Mouse (Mus musculus): Measurements from ENCODE around the gene Fuom. TPM values are rescaled to one million over a fixed set of nuclear protein-coding genes. Genes with fewer than 3 reads are reported as not detected.

Fuom gene
- polyA plus RNA-seq, 1 experiment from 2014 or later = 33.0 TPM

DNA sequence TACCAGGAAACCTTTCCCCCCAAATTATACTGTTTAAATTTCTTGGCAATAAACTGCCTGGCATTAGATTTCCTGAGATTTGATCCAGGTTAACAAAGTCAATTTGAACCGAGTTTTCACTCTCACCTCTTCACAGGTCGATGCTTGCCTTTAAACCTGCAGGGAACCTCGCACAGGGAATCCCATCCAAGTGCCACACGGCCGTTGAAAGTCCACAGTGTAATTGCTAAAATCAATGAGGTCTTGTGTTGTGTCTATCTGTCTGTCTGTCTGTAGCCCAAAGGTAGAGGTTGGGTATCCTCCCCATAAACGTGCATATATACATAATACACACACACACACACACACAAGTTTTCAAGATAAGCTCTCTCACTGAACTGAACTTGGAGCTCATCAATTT lies 34.8 kb downstream of the Fuom start:
- H3K9me3 ChIP-seq = no peaks in the 10 kb centered on the region
- H3K9ac ChIP-seq = no peak overlapping the region
- H3K4me3 ChIP-seq = no peak overlapping the region
- peaks cover 16% of the 10 kb centered on the region; the same call in 1 of the 2 replicates for H3K36me3 ChIP-seq
- WGBS = 70% methylated on average over 6 of the region's 6 CpGs
- H3K4me2 ChIP-seq = no peak overlapping the region
- peaks cover 11% of the 10 kb centered on the region; the same call in 1 of the 2 replicates for H3K27me3 ChIP-seq
- ATAC-seq (ENCODE audit: low read depth) = no peak
- H3K4me1 ChIP-seq (replicated peaks) = peaks cover 10% of the 10 kb centered on the region
- no peak overlapping the region for H3K27ac ChIP-seq (replicated peaks)

DNA sequence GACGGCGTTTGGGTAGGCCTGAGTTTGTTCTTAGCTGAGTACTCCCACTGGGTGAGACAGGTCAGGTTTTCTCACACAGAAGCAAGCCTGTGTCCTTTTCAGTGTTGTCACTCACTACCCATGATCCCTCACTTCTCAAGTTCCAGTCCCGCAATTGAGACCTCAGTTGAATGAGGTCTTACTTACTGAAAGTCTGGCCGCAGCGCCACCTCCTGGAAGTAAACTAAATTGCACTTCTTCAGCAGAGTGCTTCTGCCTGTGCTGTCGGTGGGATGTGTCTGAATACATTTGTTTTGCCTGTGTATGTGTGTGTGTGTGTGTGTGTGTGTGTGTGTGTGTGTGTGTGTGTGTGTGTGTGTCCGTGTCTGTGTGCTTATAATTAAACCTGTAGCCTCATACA lies 39.1 kb downstream of the Fuom start:
- Histone ChIP-seq H3K27ac (replicated peaks) (no peak overlapping the region; the same call in 1 of the 2 replicates), H3K36me3 (no peaks in the 10 kb centered on the region), H3K4me2 (no peak overlapping the region), H3K4me1 (replicated peaks) (peaks cover 49% of the 10 kb centered on the region), H3K4me3 (no peak overlapping the region), H3K9ac (no peak overlapping the region), H3K9me3 (no peaks in the 10 kb centered on the region), H3K27me3 (peaks cover 24% of the 10 kb centered on the region)
- whole genome bisulfite sequencing = 16% methylated on average over 7 of the region's 7 CpGs
- ATAC-seq (ENCODE audit: low read depth) = no peak

DNA sequence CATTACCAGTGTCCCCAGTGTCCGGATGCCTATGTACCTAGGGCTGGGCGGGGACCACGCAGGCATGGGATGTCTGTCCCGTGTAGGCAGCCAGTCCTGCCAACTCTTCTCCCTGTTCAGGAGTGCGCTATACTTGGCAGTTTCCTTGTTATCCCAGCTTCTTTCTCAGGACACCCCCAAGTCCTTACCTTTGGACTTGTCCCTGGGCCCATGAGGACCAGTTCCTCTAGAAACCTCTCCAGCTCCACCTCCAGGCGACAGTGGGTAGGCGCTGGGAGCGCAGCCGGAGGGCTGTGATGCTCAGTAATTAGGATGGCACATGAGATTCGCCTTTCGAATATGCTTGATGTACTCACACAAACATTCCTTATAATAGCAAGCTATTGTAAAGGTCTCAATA lies 39.9 kb downstream of the Fuom start:
- ATAC-seq (ENCODE audit: low read depth) = 0 out of 2 replicates have a peak, but pooled peaks have one; percentile 9
- Histone ChIP-seq H3K4me1 (replicated peaks) (peaks cover 55% of the 10 kb centered on the region), H3K36me3 (no peaks in the 10 kb centered on the region), H3K9ac (no peak overlapping the region), H3K27ac (replicated peaks) (peak overlapping the region; percentile 75), H3K4me3 (no peak overlapping the region), H3K9me3 (no peaks in the 10 kb centered on the region), H3K27me3 (peaks cover 24% of the 10 kb centered on the region), H3K4me2 (peak overlapping the region; percentile 67)
- WGBS = 9% methylated on average over 11 of the region's 11 CpGs

DNA sequence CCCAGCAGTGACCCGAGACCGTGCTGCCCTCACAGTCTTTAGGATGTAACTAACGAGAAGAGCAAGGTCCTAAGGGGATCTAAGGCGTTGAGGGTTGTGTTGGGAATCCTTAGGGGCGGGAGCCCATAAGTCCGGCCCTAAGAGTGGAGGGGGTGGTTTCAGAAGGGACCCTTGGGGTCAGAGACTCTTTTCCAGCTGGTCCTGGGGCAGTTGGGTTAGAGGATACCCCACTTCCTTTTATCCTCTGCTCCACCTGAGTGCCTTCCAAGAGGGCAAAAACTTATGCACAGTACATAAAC lies 40.5 kb downstream of the Fuom start:
- peak overlapping the region; percentile 70; the same call in 1 of the 2 replicates for H3K9ac ChIP-seq

DNA sequence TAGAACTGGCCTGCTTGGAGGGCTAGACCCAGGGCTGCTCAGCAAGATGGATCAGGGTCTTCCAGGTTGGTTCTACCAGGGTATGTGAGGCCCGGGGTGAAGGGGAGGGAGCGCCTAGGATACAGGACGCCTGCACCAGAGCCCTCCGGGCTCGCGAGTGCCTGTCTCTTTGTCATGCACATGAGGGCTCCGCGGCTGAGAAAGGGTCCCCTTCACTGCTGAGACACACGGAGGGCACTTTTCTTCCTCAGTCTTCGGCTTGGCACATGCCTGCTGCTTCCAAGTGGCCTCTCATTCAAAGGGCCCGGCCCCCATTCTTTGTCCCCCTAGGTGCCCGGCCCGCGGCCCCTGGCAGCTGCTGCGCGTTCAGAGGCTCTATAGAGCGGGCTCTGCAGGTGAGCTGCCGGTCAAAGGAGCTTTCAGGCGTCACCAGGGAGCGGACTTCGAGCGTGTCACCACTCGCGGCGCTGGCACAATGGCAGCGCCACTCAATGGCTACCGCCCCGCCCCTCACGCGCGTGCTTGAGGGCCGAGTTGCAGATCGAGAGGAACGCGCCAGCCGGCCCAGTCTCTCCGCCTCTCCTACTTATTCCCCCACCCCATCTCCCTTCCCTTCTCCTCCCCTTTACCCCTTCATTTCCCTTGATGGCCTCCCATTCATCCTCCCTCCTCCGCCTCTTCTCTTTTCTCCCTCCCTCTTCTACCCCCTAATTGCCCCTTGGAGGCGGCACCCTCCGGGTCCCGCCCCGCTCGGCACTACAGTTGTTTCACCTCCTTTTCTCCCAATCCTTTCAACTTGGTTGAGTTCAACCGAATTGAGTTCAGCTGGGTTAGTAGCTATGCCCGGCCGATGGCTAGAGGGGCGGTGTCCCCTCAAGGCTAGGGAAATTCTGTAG lies 41.1 kb downstream of the Fuom start:
- peak overlapping the region; percentile 33 for H3K4me3 ChIP-seq
- no peaks in the 10 kb centered on the region for H3K36me3 ChIP-seq
- H3K9ac ChIP-seq = peak overlapping the region; percentile 70
- under 1% methylated on average over 47 of the region's 47 CpGs for WGBS
- H3K4me1 ChIP-seq (replicated peaks) = peaks cover 62% of the 10 kb centered on the region
- H3K27ac ChIP-seq (replicated peaks) = peak overlapping the region; percentile 75
- ATAC-seq (ENCODE audit: low read depth) = peak; percentile 60
- peaks cover 24% of the 10 kb centered on the region for H3K27me3 ChIP-seq
- H3K9me3 ChIP-seq = no peaks in the 10 kb centered on the region
- H3K4me2 ChIP-seq = peak overlapping the region; percentile 67

More for the DNA sequence above, 40.5 kb downstream of the Fuom start:
- WGBS = 1% methylated on average over 6 of the region's 6 CpGs
- ATAC-seq (ENCODE audit: low read depth) = no peak
- Histone ChIP-seq H3K4me3 (peak overlapping the region; percentile 33), H3K4me2 (peak overlapping the region; percentile 67), H3K4me1 (replicated peaks) (peaks cover 60% of the 10 kb centered on the region), H3K27ac (replicated peaks) (peak overlapping the region; percentile 75), H3K9me3 (no peaks in the 10 kb centered on the region), H3K36me3 (no peaks in the 10 kb centered on the region), H3K27me3 (peaks cover 24% of the 10 kb centered on the region)

DNA sequence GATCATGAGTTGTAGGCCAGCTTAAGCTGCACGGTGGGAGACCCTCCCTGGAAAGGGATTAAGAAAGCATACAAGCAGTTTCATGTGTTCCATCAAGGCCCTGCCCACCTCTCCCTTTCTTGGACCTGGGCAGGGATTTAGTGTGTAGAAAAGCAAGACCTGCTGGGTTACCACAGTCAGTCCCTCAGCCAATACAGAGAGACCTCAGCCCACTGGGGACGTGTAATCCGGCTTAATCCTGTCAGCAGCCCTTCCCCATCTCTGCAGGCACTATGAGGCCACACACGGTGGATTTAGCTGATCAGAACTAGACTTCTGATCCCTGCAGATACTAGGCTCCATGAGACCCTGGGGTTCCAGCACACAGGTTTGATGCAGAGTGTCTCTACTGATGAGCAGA lies 42.6 kb downstream of the Fuom start:
- Histone ChIP-seq H3K27ac (replicated peaks) (no peak overlapping the region), H3K9me3 (no peaks in the 10 kb centered on the region), H3K4me1 (replicated peaks) (peaks cover 62% of the 10 kb centered on the region), H3K9ac (no peak overlapping the region), H3K4me3 (no peak overlapping the region), H3K36me3 (no peaks in the 10 kb centered on the region), H3K4me2 (no peak overlapping the region), H3K27me3 (peaks cover 22% of the 10 kb centered on the region)
- no peak for ATAC-seq (ENCODE audit: low read depth)
- WGBS = 29% methylated on average over 4 of the region's 4 CpGs

DNA sequence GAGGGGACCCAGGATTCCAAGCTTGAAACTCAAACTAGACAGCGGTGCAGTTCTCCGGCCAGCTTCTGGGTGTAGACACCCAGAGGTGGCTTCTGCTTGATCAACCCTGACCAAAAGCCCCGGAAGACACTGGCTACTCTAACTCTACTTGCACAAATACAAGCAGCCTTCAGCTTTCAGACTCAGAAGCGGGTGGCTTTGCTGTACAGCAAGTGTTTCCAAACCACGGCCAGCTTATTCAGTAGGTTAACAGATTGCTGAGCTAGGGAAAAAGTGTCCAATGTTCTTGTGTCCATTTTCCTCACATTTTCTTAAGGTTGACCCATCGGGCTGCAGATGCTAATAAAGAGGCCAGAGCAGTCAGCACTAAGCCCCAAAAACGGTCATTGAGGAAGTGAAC lies 43.7 kb downstream of the Fuom start:
- Histone ChIP-seq H3K4me2 (peak overlapping the region; percentile 70), H3K9me3 (no peaks in the 10 kb centered on the region), H3K4me1 (replicated peaks) (peaks cover 62% of the 10 kb centered on the region), H3K36me3 (no peaks in the 10 kb centered on the region), H3K9ac (peak overlapping the region; percentile 87), H3K27me3 (peaks cover 16% of the 10 kb centered on the region), H3K27ac (replicated peaks) (peak overlapping the region; percentile 97), H3K4me3 (peak overlapping the region; percentile 49)
- WGBS = 3% methylated on average over 7 of the region's 7 CpGs
- ATAC-seq (ENCODE audit: low read depth) = no peak

DNA sequence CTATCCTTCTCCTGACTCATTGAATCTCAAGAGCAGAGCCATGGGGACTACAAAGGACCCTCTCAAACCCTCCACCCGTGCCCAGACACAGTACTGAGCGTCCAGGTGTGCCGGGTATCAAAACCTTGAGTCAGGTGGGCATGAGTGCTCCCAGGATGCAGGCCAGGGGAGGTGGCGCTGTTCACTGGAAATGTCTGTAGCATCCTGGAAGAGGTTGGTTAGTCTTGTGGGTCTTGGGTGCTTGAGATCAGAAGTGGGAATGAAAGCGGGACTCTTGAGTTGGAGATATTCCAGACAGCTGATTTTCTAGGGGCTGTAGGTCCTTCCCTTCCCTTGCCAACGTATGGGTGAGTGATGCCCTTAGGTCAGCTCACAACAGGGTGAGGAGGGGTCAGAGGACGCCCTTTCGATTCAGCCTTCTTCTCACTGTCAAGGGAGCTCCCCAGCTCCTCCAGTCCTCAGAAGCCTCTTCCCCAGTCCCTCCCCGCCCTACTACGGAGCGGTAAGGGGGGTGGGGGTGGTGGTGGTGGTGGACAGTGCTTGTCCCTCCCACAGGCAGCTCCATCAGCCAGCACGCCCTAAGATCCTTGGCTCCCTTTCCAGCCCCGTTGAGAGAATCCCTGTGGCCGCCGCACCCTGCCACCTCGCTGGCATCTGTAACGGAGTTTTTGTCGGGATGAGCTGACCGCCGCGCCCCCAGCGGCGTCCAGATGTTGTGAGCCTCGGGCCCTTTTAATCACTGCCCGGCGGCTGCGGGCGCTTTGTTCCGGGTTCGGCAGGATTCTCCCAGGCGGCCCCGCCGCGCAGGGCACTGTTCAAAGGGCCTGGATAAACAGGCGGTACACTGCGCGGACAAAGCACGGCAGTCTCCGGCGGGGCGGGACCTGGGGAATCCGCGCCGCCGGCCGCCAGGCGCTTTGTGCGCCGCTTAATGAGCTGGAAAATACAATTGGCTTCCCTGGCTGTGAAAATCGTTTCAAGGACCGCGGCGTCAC lies 44.5 kb downstream of the Fuom start:
- Histone ChIP-seq H3K9me3 (no peaks in the 10 kb centered on the region), H3K9ac (peak overlapping the region; percentile 87), H3K36me3 (no peaks in the 10 kb centered on the region), H3K4me3 (peak overlapping the region; percentile 49), H3K27ac (replicated peaks) (peak overlapping the region; percentile 97), H3K27me3 (peaks cover 20% of the 10 kb centered on the region), H3K4me2 (peak overlapping the region; percentile 70), H3K4me1 (replicated peaks) (peaks cover 59% of the 10 kb centered on the region)
- WGBS = 2% methylated on average over 53 of the region's 53 CpGs
- peak; percentile 78 for ATAC-seq (ENCODE audit: low read depth)

DNA sequence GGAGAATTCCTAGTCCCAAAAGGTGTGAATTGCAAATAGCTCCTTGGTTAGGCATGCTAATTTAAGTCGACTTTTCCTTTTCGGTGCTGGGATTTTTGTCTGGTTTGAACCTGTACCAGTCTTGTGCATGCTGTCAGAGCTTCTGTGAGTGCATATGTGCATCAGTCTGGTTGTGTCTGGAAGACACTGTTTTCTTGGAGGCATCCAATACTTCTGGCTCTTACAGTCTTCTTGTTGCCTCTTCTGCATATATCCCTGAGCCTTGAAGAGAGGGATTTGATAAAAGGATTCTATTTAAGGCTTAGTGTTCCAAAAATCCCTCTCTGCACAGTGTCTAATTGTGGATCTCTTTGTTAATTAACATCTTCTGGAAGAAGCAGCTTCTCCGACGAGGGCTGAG lies 48.1 kb downstream of the Fuom start:
- Histone ChIP-seq H3K27me3 (peaks cover 34% of the 10 kb centered on the region), H3K4me3 (no peak overlapping the region), H3K4me1 (replicated peaks) (peaks cover 36% of the 10 kb centered on the region), H3K9me3 (no peaks in the 10 kb centered on the region), H3K36me3 (no peaks in the 10 kb centered on the region), H3K9ac (no peak overlapping the region), H3K27ac (replicated peaks) (no peak overlapping the region), H3K4me2 (no peak overlapping the region)
- ATAC-seq (ENCODE audit: low read depth) = no peak
- 86% methylated on average over 4 of the region's 4 CpGs for WGBS

DNA sequence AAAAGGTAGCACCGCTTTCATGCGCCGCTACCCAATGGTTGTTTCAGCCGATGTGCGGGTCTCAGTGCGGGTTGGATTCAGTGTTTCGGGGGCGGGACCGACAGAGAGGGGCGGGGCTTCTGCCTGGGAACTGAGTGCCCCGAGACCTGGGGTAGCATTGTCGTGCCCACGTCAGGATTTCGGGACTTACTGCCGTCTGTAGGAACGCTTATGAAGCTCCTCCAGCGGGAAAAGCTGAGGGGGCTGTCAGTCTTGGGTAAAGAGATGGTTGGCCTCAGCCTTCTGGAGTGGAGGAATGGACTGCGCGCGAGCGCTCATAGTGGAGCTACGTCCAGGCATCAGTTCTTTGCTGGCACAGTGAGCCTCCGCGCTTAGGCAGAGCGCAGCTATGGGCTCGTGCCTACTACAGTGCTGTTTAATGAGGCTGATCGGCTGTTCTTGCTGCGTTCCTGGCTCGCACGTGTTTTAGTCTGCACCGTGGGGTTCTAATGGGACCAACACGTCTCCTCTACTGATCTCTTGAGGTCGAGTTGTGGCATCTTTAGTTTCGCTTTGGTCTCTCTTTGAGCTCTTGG lies 53.0 kb downstream of the Fuom start:
- H3K4me1 ChIP-seq (replicated peaks) = peaks cover 44% of the 10 kb centered on the region
- peak overlapping the region; percentile 69 for H3K9ac ChIP-seq
- H3K27me3 ChIP-seq = peaks cover 77% of the 10 kb centered on the region
- WGBS = under 1% methylated on average over 34 of the region's 34 CpGs
- peak; percentile 90 for ATAC-seq (ENCODE audit: low read depth)
- H3K36me3 ChIP-seq = no peaks in the 10 kb centered on the region
- H3K9me3 ChIP-seq = no peaks in the 10 kb centered on the region
- peak overlapping the region; percentile 74 for H3K4me2 ChIP-seq
- peak overlapping the region; percentile 64 for H3K27ac ChIP-seq (replicated peaks)
- H3K4me3 ChIP-seq = peak overlapping the region; percentile 54

DNA sequence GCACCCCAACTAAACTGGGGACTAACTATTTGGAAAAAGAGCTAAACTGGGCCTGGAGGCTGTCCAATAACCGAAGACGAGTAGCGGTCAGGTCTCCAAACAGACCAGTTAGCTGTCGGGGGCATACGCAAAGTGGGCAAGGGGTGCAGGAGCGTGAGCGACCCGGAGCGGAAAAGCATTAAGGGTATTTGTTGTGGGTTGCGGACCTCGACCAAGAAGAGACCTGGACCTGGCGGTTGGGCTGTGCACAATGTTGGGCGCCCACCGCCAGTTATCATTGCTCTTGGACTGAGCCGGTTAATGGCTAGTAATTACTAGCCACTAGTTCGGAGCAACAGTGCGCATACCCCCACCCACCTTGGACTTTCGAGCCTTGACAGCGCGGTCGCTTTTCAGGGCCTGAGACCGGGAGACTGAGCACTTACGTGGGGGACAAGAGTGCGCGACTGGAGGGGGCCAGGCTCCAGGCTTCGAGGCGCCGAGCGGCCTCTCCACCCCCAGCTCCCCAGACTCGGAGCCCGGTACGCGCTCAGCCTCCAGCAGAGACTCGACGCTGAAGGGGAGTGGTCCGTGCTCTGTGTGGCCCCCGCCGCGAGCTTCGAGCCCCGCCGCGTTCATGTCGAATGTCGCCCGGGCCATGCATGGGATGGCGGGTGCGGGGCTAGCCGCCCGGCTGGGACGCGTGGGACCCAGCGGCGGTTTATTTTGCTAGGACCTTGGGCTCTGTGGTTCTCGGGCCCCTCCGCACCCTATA lies 53.7 kb downstream of the Fuom start, which contains the start of gene Msx3:
Gene Msx3, minus strand, starts transcription at position 729 of the 754 bp plus-strand sequence.
- no peaks in the 10 kb centered on the region for H3K9me3 ChIP-seq
- peak; percentile 63 for ATAC-seq (ENCODE audit: low read depth)
- peak within 1 kb of the TSS; percentile 64 for H3K27ac ChIP-seq (replicated peaks)
- H3K36me3 ChIP-seq = no peaks in the 10 kb centered on the region
- WGBS = under 1% methylated on average over 56 of the region's 56 CpGs
- peak within 1 kb of the TSS; percentile 74 for H3K4me2 ChIP-seq
- peak within 1 kb of the TSS; percentile 54 for H3K4me3 ChIP-seq
- H3K9ac ChIP-seq = peak within 1 kb of the TSS; percentile 69
- H3K4me1 ChIP-seq (replicated peaks) = peaks cover 44% of the 10 kb centered on the region
- peaks cover 80% of the 10 kb centered on the region for H3K27me3 ChIP-seq
